Mouse (Mus musculus): ENCODE results near the gene Hist1h2bf.

- TF ChIP-seq CTCF (IDR thresholded peaks at IDR 0.05; ENCODE audit: low read depth, low read length), result no peak
- TF ChIP-seq POLR2A (IDR thresholded peaks at IDR 0.05; ENCODE audit: insufficient read depth, low read length), result no peak
- TF ChIP-seq EP300 (IDR thresholded peaks at IDR 0.05; ENCODE audit: insufficient read depth, low read depth, low read length), result no peak
These were observed 43.7 kb downstream of the Hist1h2bf start for GRCm38 (mm10) chr13:23530181-23530900.
